8 mouse cellular contexts compared by ENCODE assay signal in genomic region chr5:119685446-119686198, GRCm38 (mm10). TPM values are rescaled to one million over a fixed set of nuclear protein-coding genes. Genes with fewer than 3 reads are reported as not detected.
DNase-seq lines count a peak whose midpoint lies in the region; ATAC-seq lines count a peak whose summit lies in the region.

No protein-coding gene starts in this region.

- peak; percentile 89 to 94 for DNase-seq in adrenal gland, adult (ENCODE audit: inconsistent age in 2 of 2, low spot score in 1 of 2)
- DNase-seq in adrenal gland, postnatal 4 days (ENCODE audit: low spot score in 2 of 2): no peak
- peak; percentile 35 for DNase-seq in urinary bladder, postnatal 25 days (ENCODE audit: low spot score)
- DNase-seq in urinary bladder, postnatal 14 days (ENCODE audit: low spot score): no peak
- DNase-seq in cerebellum, postnatal 4 days (ENCODE audit: low spot score in 2 of 2): no peak
- no peak for DNase-seq in layer of hippocampus, postnatal 10 days (ENCODE audit: low spot score in 2 of 2)
- DNase-seq in gastrocnemius, postnatal 4 days (ENCODE audit: low spot score in 2 of 2): no peak

- no peaks in the 10 kb centered on the region; the same call in 1 of the 2 replicates for H3K4me1 ChIP-seq in liver, embryonic 16.5 days (ENCODE audit: control insufficient read depth, low read depth, low read length)

- peaks cover 80% of the 10 kb centered on the region for H3K27me3 ChIP-seq in liver, embryonic 16.5 days (ENCODE audit: control insufficient read depth, insufficient read depth, low read depth, low read length)

- H3K27ac ChIP-seq in liver, embryonic 16.5 days (ENCODE audit: low read length): no peak overlapping the region

- peak overlapping the region; percentile 13 for H3K4me3 ChIP-seq in liver, embryonic 16.5 days (ENCODE audit: low read depth, low read length)

- H3K4me2 ChIP-seq in liver, embryonic 16.5 days (ENCODE audit: low read depth, low read length): peak overlapping the region; percentile 50

- ATAC-seq in liver, embryonic 16.5 days (ENCODE audit: low read depth): no peak

- no peak overlapping the region for H3K9ac ChIP-seq in liver, embryonic 16.5 days (ENCODE audit: low read depth, low read length)

- WGBS in liver, embryonic 16.5 days (ENCODE audit: insufficient replicate concordance): 4% methylated on average over 22 of the region's 22 CpGs

- H3K9me3 ChIP-seq in liver, embryonic 16.5 days (replicated peaks; ENCODE audit: control insufficient read depth, low read length): no peaks in the 10 kb centered on the region

- no peaks in the 10 kb centered on the region for H3K36me3 ChIP-seq in liver, embryonic 16.5 days (ENCODE audit: control insufficient read depth, insufficient read depth)

RNA-seq across cellular contexts. Expression of gene Tbx3, which starts 15.2 kb away (rescaled TPM):
- total RNA-seq in adrenal gland, postnatal 4 days (2021): 100 to 1,000 TPM; 179 to 231 TPM
- polyA plus RNA-seq in liver, embryonic 16.5 days (2015; fragmentation: Nextera tagmentation; extraction: Ambion mirVana): 2.4 and 2.7 TPM in 2 replicates
- 1 to 10 TPM; 3.0 to 3.6 TPM for total RNA-seq in layer of hippocampus, postnatal 10 days (2021)
- total RNA-seq in gastrocnemius, postnatal 4 days (2021): 10 to 100 TPM; 12.8 to 14.5 TPM

Comparison
In these comparisons a context has a peak if more than half of its experiments do, and no peak if none do; other contexts are left out.
1. DNase-seq: peak in adrenal gland, adult (2 of 2) and urinary bladder, postnatal 25 days (single experiment); none in adrenal gland, postnatal 4 days (0 of 2), urinary bladder, postnatal 14 days (single experiment), cerebellum, postnatal 4 days (0 of 2), layer of hippocampus, postnatal 10 days (0 of 2) and gastrocnemius, postnatal 4 days (0 of 2).
2. RNA of gene Tbx3, which starts 15.2 kb away (total RNA-seq): 179 to 231 TPM in adrenal gland, postnatal 4 days; 12.8 to 14.5 TPM in gastrocnemius, postnatal 4 days and 3.0 to 3.6 TPM in layer of hippocampus, postnatal 10 days; every median in the first group is over 10 times any median in the second.